Mouse (Mus musculus): Measurements from ENCODE around the gene Napb. TPM values are rescaled to one million over a fixed set of nuclear protein-coding genes. Genes with fewer than 3 reads are reported as not detected.

Napb gene
- polyA plus RNA-seq (2012; rRNA removed), result 0.53 and 0.74 TPM in 2 replicates

DNA sequence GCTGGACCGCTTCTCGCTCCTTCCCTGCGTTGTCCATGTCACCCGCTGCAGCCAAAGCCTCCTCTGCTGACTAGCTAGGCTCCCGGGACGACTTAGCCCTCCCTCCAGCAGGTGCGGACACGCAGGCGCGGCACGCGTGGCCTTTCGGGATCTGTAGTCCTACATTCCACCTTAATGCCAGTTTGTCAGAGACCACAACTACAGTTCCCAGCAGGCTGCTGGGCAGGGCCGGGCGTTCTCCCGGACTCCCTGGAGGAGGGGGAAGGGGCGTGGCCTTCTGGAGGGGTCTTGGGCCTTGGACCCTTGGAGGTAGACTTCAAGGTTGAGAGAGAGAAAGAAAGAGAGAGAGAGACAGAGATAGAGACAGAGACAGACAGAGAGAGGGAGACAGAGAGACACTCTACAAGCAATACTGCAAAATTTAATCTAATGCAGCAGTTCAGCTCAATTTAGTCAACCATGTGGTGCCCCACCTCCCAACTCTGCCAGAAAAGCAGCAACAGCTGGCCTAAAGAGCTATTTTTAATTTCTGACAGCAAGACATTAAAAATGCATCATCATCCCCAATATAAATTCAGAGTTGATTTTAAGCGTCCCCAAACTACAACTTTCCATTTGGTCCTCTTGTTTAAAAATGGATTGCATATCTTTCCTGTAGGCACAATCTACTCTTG lies at the start of gene Napb:
Gene Napb, minus strand, starts transcription at position 141 of the 674 bp plus-strand sequence.

DNA sequence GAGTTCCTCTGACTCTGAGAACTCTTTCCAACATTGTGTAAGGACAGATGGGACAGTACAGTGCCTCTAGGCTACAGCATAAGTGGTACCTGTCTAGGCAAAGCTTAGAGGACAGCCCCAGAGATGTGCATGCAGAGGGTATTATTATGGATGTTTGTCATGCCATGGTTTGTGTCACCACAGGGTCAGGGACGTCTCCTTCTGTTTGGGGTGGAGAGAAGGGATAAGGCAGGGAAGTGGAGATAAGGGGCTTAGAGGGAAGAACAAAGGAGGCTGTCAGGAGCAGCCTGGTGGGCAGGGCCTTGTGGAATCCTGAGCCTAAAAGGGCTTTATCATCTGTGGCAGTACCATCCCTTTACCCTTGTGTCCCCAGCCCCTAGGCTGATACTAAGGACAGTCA lies 49.4 kb upstream of the Napb start, which contains the start of gene 8030411F24Rik:
Gene 8030411F24Rik, plus strand, starts transcription at position 301 of the 400 bp plus-strand sequence.

DNA sequence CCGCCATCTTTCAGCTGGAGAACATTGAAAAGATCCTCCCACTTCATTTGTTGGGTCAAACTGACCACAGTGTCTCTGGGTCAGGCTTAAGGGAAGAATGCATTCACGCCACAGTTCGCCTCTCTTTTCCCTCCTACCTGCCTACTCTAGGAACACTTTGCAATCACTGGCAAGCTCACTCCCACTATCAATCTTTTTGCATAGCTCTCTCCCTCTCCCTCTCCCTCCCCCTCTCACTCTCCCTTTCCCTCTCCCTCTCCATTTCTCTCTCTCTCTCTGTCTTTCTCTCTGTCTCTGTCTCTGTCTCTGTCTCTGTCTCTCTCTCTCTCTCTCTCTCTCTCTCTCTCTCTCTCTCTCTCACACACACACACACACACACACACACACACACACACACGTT lies 39.1 kb upstream of the Napb start, which contains the start of gene Cst11:
Gene Cst11, minus strand, starts transcription at position 101 of the 400 bp plus-strand sequence.

DNA sequence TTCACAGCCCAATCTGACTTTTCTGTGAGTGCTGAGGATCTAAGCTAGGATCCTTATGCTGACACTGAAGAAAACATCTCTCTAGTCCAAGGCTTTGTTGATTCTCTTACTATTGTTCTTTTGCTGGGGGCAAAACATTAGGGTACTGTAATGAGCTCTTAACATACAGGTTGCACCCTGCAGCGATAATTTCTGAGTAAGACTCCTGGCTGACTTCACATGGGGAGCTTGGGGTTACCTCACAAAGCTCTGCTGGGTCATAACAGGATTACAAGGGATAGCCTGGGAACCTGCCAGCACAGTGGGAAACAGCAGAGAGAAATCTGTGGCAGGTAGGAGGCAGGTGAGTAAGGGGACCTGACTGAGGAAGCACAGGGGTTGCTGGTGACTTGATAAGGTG lies 17.8 kb upstream of the Napb start, which contains the start of gene Cstl1:
Gene Cstl1, plus strand, starts transcription at position 301 of the 400 bp plus-strand sequence.

DNA sequence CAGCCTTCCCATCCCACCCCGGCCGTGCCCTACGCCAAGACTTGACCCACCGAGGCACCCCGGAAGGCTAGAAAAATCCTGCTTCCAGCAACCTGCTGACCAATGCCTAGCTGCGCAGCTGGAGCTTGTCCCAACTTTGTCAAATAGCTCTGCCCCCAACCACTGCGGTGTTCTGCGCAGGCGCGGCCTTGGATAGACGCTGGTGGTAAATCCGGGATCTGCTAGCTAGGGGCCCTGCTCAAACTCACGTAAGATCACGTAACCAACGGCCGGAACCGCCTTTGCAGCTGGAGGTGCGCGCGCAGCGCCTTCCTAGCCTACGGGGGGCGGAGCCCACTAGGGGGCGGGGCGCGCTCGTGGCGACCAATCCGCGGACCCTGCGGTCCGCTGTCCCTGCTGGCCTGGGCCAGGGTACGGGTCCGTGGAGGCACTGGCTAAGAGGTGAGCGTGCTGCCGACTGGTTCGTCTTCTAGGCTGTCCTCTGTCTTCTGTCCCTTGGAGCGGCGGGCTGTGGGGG lies 51.4 kb downstream of the Napb start, which contains the start of gene Gzf1:
Gene Gzf1, plus strand, starts transcription at position 249 of the 517 bp plus-strand sequence.

GRCm38 (mm10) chr2:148672199-148673096 lies 59.8 kb downstream of the Napb start, which contains the start of gene Nxt1:
Nxt1 (plus strand) TSS chr2:148672601.

Other genes with a start within 250 kb of the Napb start
- gene Nxt1, start 59.9 kb downstream of the Napb start, polyA plus RNA-seq (2012; rRNA removed), result 27.2 and 31.5 TPM in 2 replicates
- gene Gzf1, start 51.4 kb downstream of the Napb start, polyA plus RNA-seq (2012; rRNA removed), result 9.5 and 10.0 TPM in 2 replicates
- gene Cstl1, start 17.9 kb upstream of the Napb start, polyA plus RNA-seq (2012; rRNA removed), result not detected in 2 replicates
- gene Cst11, start 39.0 kb upstream of the Napb start, polyA plus RNA-seq (2012; rRNA removed), result not detected in 2 replicates
- gene 8030411F24Rik, start 49.5 kb upstream of the Napb start, polyA plus RNA-seq (2012; rRNA removed), result not detected in 2 replicates
- gene Cst12, start 56.9 kb upstream of the Napb start, polyA plus RNA-seq (2012; rRNA removed), result 0.07 TPM in 1 of 2 replicates, not detected in the other
- gene Cst8, start 66.3 kb upstream of the Napb start, polyA plus RNA-seq (2012; rRNA removed), result 0.43 and 0.65 TPM in 2 replicates
- gene Cst13, start 87.6 kb upstream of the Napb start, polyA plus RNA-seq (2012; rRNA removed), result not detected in 2 replicates
- 0.19 and 0.22 TPM in 2 replicates for gene Cst9, start 102.7 kb upstream of the Napb start, polyA plus RNA-seq (2012; rRNA removed)
- not detected in 2 replicates for gene 9230104L09Rik, start 132.6 kb upstream of the Napb start, polyA plus RNA-seq (2012; rRNA removed)
- gene Cst3, start 143.2 kb upstream of the Napb start, polyA plus RNA-seq (2012; rRNA removed), result 248 and 278 TPM in 2 replicates